Mouse (Mus musculus): ENCODE data around the gene Actr1b. TPM values are rescaled to one million over a fixed set of nuclear protein-coding genes. Genes with fewer than 3 reads are reported as not detected.

The Actr1b gene
- polyA plus RNA-seq (2012; rRNA removed) = 371 and 376 TPM in 2 replicates

DNA sequence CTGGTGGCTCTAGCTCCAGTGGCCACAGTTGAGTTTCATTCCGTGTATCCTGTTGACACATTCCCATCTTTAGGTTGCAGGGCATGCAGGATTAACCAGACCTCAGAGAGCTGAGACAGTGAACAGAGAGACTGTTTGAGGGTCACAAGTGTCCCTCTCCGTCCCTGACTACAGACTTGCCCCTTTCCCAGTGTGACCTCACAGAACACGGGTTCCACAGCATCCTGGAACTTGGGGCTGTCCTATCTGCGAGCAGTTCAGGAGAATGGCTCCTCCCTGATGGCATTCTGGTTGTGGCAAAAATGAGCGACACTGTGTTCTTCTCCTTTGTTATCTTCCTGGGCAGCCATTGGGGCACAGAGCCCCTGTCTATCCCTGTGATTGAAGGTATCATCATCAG lies at the start of gene Actr1b:
TSS of gene Actr1b (minus strand) at position 112 of the 400 bp plus-strand sequence.
- WGBS = 78% methylated on average over 5 of the region's 5 CpGs
- Histone ChIP-seq H3K27ac (ENCODE audit: insufficient read depth, low read length) (no peak within 1 kb of the TSS), H3K4me3 (replicated peaks; ENCODE audit: insufficient read depth, low read depth, low read length) (no peak within 1 kb of the TSS), H3K4me1 (ENCODE audit: control insufficient read depth, insufficient read depth, low read length) (no peaks in the 10 kb centered on the region; the same call in 1 of the 2 replicates), H3K27me3 (ENCODE audit: control insufficient read depth, insufficient read depth, low read length) (no peaks in the 10 kb centered on the region)
- TF ChIP-seq POLR2A (IDR thresholded peaks at IDR 0.05; ENCODE audit: borderline replicate concordance, insufficient read depth, low read length) (no peak), CTCF (IDR thresholded peaks at IDR 0.05; ENCODE audit: borderline replicate concordance, insufficient read depth, low read depth, low read length) (no peak)
- DNase-seq = no peak

- H3K27me3 ChIP-seq (ENCODE audit: control insufficient read depth, insufficient read depth, low read length) = no peaks in the 10 kb centered on the region
- no peaks in the 10 kb centered on the region for H3K4me1 ChIP-seq (ENCODE audit: control insufficient read depth, insufficient read depth, low read length)
- TF ChIP-seq CTCF (IDR thresholded peaks at IDR 0.05; ENCODE audit: borderline replicate concordance, insufficient read depth, low read depth, low read length) (no peak), POLR2A (IDR thresholded peaks at IDR 0.05; ENCODE audit: borderline replicate concordance, insufficient read depth, low read length) (no peak)
- no peak for DNase-seq
- 88% methylated on average over 11 of the region's 11 CpGs for WGBS
- no peak within 1 kb of the TSS for H3K27ac ChIP-seq (ENCODE audit: insufficient read depth, low read length)
- H3K4me3 ChIP-seq (replicated peaks; ENCODE audit: insufficient read depth, low read depth, low read length) = no peak within 1 kb of the TSS
Measured at GRCm38 (mm10) chr1:36761568-36761967, 47.3 kb upstream of the Actr1b start, which contains the start of gene Zap70. Gene Zap70 (plus strand): TSS chr1:36761798.

DNA sequence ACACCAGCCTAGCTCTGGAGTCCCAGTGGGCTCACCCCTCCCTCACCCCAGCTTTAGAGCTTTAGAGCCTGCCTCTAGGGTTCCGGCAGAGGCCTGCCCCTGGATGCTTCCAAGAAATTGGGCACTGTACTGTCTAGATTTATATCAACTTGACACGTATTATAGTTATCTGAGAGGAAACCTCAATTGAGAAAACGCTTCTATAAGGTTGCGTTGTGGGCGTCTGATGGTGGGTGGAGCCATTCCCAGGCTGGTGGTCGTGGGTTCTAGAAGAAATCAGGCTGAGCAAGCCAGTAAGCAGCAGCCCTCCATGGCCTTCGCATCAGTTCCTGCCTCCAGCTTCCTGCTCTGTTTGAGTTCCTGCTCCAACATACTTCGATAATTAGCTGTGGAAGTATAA lies 46.8 kb upstream of the Actr1b start:
- WGBS = 85% methylated on average over 8 of the region's 8 CpGs
- no peak for TF ChIP-seq CTCF (IDR thresholded peaks at IDR 0.05; ENCODE audit: borderline replicate concordance, insufficient read depth, low read depth, low read length)
- TF ChIP-seq POLR2A (IDR thresholded peaks at IDR 0.05; ENCODE audit: borderline replicate concordance, insufficient read depth, low read length) = no peak
- Histone ChIP-seq H3K4me1 (ENCODE audit: control insufficient read depth, insufficient read depth, low read length) (no peaks in the 10 kb centered on the region), H3K4me3 (replicated peaks; ENCODE audit: insufficient read depth, low read depth, low read length) (no peak overlapping the region), H3K27ac (ENCODE audit: insufficient read depth, low read length) (no peak overlapping the region), H3K27me3 (ENCODE audit: control insufficient read depth, insufficient read depth, low read length) (no peaks in the 10 kb centered on the region)
- DNase-seq = no peak

GRCm38 (mm10) chr1:36760401-36760800 lies 46.2 kb upstream of the Actr1b start:
- H3K4me3 ChIP-seq (replicated peaks; ENCODE audit: insufficient read depth, low read depth, low read length) = no peak overlapping the region
- 84% methylated on average over 9 of the region's 9 CpGs for WGBS
- TF ChIP-seq POLR2A (IDR thresholded peaks at IDR 0.05; ENCODE audit: borderline replicate concordance, insufficient read depth, low read length) (no peak), CTCF (IDR thresholded peaks at IDR 0.05; ENCODE audit: borderline replicate concordance, insufficient read depth, low read depth, low read length) (no peak)
- no peaks in the 10 kb centered on the region for H3K27me3 ChIP-seq (ENCODE audit: control insufficient read depth, insufficient read depth, low read length)
- no peaks in the 10 kb centered on the region for H3K4me1 ChIP-seq (ENCODE audit: control insufficient read depth, insufficient read depth, low read length)
- H3K27ac ChIP-seq (ENCODE audit: insufficient read depth, low read length) = no peak overlapping the region
- no peak for DNase-seq

DNA sequence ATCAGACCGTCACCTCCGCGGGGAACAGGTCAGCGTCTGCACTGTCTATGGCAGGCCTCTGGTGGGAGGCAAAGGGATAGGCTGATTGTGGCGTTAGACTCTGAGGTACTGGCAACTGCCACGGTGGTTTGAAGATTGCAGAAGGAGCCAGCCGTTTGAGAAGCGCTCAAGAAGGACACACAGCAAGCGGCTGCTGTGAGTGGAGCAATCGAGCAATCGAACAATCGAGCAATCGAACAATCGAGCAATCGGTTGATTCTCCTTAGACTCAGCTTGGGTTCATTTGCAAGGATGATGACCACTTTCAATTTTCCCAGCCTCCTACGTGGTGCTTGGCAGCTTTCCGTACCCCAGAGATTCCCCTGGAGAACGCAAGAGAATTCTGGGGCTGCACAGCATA lies 44.9 kb upstream of the Actr1b start:
- WGBS = 81% methylated on average over 18 of the region's 18 CpGs
- H3K27me3 ChIP-seq (ENCODE audit: control insufficient read depth, insufficient read depth, low read length) = no peaks in the 10 kb centered on the region
- no peaks in the 10 kb centered on the region for H3K4me1 ChIP-seq (ENCODE audit: control insufficient read depth, insufficient read depth, low read length)
- no peak for DNase-seq
- no peak overlapping the region for H3K4me3 ChIP-seq (replicated peaks; ENCODE audit: insufficient read depth, low read depth, low read length)
- no peak overlapping the region for H3K27ac ChIP-seq (ENCODE audit: insufficient read depth, low read length)
- TF ChIP-seq CTCF (IDR thresholded peaks at IDR 0.05; ENCODE audit: borderline replicate concordance, insufficient read depth, low read depth, low read length) = no peak
- TF ChIP-seq POLR2A (IDR thresholded peaks at IDR 0.05; ENCODE audit: borderline replicate concordance, insufficient read depth, low read length) = no peak

GRCm38 (mm10) chr1:36758553-36758952 lies 44.3 kb upstream of the Actr1b start:
- H3K27ac ChIP-seq (ENCODE audit: insufficient read depth, low read length) = no peak overlapping the region
- H3K4me1 ChIP-seq (ENCODE audit: control insufficient read depth, insufficient read depth, low read length) = no peaks in the 10 kb centered on the region
- WGBS = 86% methylated on average over 9 of the region's 9 CpGs
- H3K4me3 ChIP-seq (replicated peaks; ENCODE audit: insufficient read depth, low read depth, low read length) = no peak overlapping the region
- TF ChIP-seq POLR2A (IDR thresholded peaks at IDR 0.05; ENCODE audit: borderline replicate concordance, insufficient read depth, low read length) (no peak), CTCF (IDR thresholded peaks at IDR 0.05; ENCODE audit: borderline replicate concordance, insufficient read depth, low read depth, low read length) (no peak)
- no peak for DNase-seq
- H3K27me3 ChIP-seq (ENCODE audit: control insufficient read depth, insufficient read depth, low read length) = no peaks in the 10 kb centered on the region

DNA sequence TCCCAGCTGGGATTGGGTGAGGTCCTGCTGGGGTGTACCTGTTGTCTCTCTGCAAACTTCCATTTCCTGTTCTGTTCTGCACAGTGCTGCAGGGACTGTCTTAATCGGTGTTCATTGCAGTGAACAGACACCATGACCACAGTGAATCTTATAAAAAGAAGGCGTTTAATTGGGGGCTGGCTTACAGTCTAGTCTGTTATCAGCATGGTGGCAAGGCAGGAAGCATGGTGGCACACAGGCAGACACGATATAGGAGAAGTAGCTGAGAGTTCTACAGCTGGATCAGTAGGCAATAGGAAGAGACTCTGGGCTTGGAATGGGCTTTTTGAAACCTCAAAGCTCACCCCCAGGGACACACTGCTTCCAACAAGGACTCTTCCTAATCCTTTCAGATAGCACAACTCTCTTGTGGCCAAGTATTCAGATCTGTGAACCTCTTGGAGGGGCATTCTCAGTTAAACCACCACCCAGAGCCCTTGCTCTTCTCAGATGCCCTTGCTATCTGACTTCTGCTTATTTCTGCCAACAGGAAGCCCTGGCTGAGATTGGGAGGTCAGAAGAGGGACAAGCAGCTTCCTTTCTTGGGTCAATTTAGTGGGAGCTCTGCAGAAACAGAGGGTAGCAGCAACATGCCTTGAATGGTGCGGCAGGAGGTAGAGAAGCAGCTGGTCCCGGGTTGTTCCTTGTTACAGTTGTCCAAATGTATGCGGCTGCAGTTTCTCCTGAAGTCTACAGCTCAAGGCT lies 39.9 kb upstream of the Actr1b start:
- DNase-seq = no peak
- 68% methylated on average over 6 of the region's 6 CpGs for WGBS
- H3K27ac ChIP-seq (ENCODE audit: insufficient read depth, low read length) = no peak overlapping the region
- H3K4me1 ChIP-seq (ENCODE audit: control insufficient read depth, insufficient read depth, low read length) = no peaks in the 10 kb centered on the region
- no peak for TF ChIP-seq CTCF (IDR thresholded peaks at IDR 0.05; ENCODE audit: borderline replicate concordance, insufficient read depth, low read depth, low read length)
- TF ChIP-seq POLR2A (IDR thresholded peaks at IDR 0.05; ENCODE audit: borderline replicate concordance, insufficient read depth, low read length) = no peak
- H3K27me3 ChIP-seq (ENCODE audit: control insufficient read depth, insufficient read depth, low read length) = no peaks in the 10 kb centered on the region
- H3K4me3 ChIP-seq (replicated peaks; ENCODE audit: insufficient read depth, low read depth, low read length) = no peak overlapping the region

DNA sequence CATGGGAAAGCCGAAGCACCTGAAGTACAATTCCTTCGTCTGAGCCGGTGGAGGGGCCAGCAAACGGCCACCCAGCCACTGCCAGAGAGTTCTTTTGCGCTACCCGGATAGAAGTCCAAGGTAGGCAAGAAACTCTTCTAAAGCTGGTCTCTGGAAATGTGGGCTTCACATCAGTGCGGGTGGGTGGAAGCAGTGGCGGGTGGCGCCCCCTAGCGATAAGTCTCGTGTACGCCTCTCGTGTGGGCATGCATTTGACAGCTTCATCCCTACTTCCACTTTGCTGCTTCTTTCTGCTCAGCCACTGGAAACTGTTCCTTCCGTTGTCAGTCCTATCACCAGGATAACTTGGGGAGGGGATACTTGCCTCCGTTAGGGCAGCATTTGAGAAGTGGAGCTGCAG lies 32.2 kb upstream of the Actr1b start:
- no peak for TF ChIP-seq POLR2A (IDR thresholded peaks at IDR 0.05; ENCODE audit: borderline replicate concordance, insufficient read depth, low read length)
- peak; percentile 66 for TF ChIP-seq CTCF (IDR thresholded peaks at IDR 0.05; ENCODE audit: borderline replicate concordance, insufficient read depth, low read depth, low read length)
- Histone ChIP-seq H3K4me1 (ENCODE audit: control insufficient read depth, insufficient read depth, low read length) (peaks cover 4% of the 10 kb centered on the region; the same call in 1 of the 2 replicates), H3K4me3 (replicated peaks; ENCODE audit: insufficient read depth, low read depth, low read length) (no peak overlapping the region), H3K27me3 (ENCODE audit: control insufficient read depth, insufficient read depth, low read length) (no peaks in the 10 kb centered on the region), H3K27ac (ENCODE audit: insufficient read depth, low read length) (no peak overlapping the region)
- WGBS = 39% methylated on average over 15 of the region's 15 CpGs
- peak in 1 of 2 experiments; percentile 18 for DNase-seq
